Mouse (Mus musculus) G1E (cell line): ENCODE results near the gene Fzr1. TPM values are rescaled to one million over a fixed set of nuclear protein-coding genes. Genes with fewer than 3 reads are reported as not detected.

Source experiments
- ATAC-seq: 2 replicates; pipeline ENCODE4 v1.8.0; 2016; ENCODE audit warnings: mild to moderate bottlenecking; ENCODE audit not compliant: insufficient number of reproducible peaks, poor library complexity, low FRiP score, severe bottlenecking; ENCODE audit errors: extremely low read depth
- DNase-seq: peaks from one replicate; pipeline ENCODE4 v3.0.0; 2012; ENCODE audit warnings: low spot score
- H3K27me3 ChIP-seq: 2 replicates; pipeline ENCODE4 v1.6.1; 2012; ENCODE audit warnings: mild to moderate bottlenecking, low read length, inconsistent platforms; ENCODE audit not compliant: insufficient read depth
- H3K36me3 ChIP-seq: replicated peaks from 2 replicates; pipeline ENCODE3; 2012; ENCODE audit warnings: mild to moderate bottlenecking, inconsistent platforms
- H3K4me1 ChIP-seq: 2 replicates; pipeline ENCODE4 v1.6.1; 2012; ENCODE audit warnings: low read depth, low read length, inconsistent platforms, mixed read lengths; ENCODE audit not compliant: insufficient read depth
- H3K4me3 ChIP-seq: 2 replicates; pipeline ENCODE4 v1.5.1; 2012; ENCODE audit warnings: low read depth, mild to moderate bottlenecking, inconsistent platforms, low read length, moderate library complexity, mixed read lengths
- H3K9me3 ChIP-seq: replicated peaks from 2 replicates; pipeline ENCODE4 v1.6.1; 2012; ENCODE audit warnings: inconsistent platforms
- CTCF ChIP-seq: IDR thresholded peaks from 2 replicates; pipeline ENCODE4 v1.5.1; 2012; ENCODE audit warnings: low read depth, low read length, inconsistent platforms, mixed read lengths
- GATA1 ChIP-seq: IDR thresholded peaks from 2 replicates; pipeline ENCODE4 v1.6.1; 2012; ENCODE audit warnings: borderline replicate concordance, low read length, inconsistent platforms, mixed read lengths
- GATA2 ChIP-seq: IDR thresholded peaks from 2 replicates; pipeline ENCODE4 v1.6.1; 2012; ENCODE audit warnings: low read depth, low read length, inconsistent platforms, borderline replicate concordance
- POLR2AphosphoS5 ChIP-seq: IDR thresholded peaks from 2 replicates; pipeline ENCODE4 v1.6.1; 2012; ENCODE audit warnings: low read depth, low read length, inconsistent platforms; ENCODE audit not compliant: insufficient replicate concordance
- TAL1 ChIP-seq: conservative IDR thresholded peaks from 2 replicates; pipeline ENCODE4 v1.6.1; 2012; ENCODE audit warnings: low read depth, low read length, inconsistent platforms, mixed read lengths
- polyA plus RNA-seq: library from polyadenylated mRNA; stranded (reverse); fragments of >175 nt; gene quantifications from 2 replicates; pipeline ENCODE4 v1.2.3, GENCODE M21; 2012
- total RNA-seq, 2 experiments: library from RNA; stranded (forward) in 1 of 2; stranded (reverse) in 1 of 2; fragments of 200-1000 nt in 1 of 2; fragments of >200 nt in 1 of 2; fragmentation: Nextera tagmentation in 1 of 2; gene quantifications; 2 replicates each; pipeline ENCODE4 v1.2.3; 2014 to 2017

Gene Fzr1
- total and polyA plus RNA-seq, 3 experiments, result 15.8 to 96.2 (median 65.2) TPM

- Histone ChIP-seq H3K27me3 (no peaks in the 10 kb centered on the region), H3K9me3 (no peaks in the 10 kb centered on the region), H3K36me3 (peaks cover 57% of the 10 kb centered on the region), H3K4me3 (peak overlapping the region; percentile 85), H3K4me1 (peaks cover 77% of the 10 kb centered on the region)
- DNase-seq (no peak), ATAC-seq (no peak)
- TF ChIP-seq TAL1, result no peak
- TF ChIP-seq CTCF, result no peak
These were observed 1.6 kb downstream of the Fzr1 start for GRCm38 (mm10) chr10:81376561-81377361.

GRCm38 (mm10) chr10:81375322-81375721 is 3.0 kb downstream of the Fzr1 start:
- DNase-seq, result no peak
- ATAC-seq, result no peak
- Histone ChIP-seq H3K27me3 (no peaks in the 10 kb centered on the region), H3K4me3 (no peak overlapping the region), H3K9me3 (no peaks in the 10 kb centered on the region), H3K4me1 (peaks cover 64% of the 10 kb centered on the region), H3K36me3 (peaks cover 71% of the 10 kb centered on the region)
- TF ChIP-seq GATA2 (no peak), GATA1 (no peak), POLR2AphosphoS5 (no peak), CTCF (no peak), TAL1 (no peak)

GRCm38 (mm10) chr10:81367207-81367495 is 11.2 kb downstream of the Fzr1 start:
- ATAC-seq (no peak), DNase-seq (no peak)
- Histone ChIP-seq H3K4me3 (no peak overlapping the region), H3K4me1 (peaks cover 72% of the 10 kb centered on the region), H3K9me3 (no peaks in the 10 kb centered on the region), H3K27me3 (no peaks in the 10 kb centered on the region), H3K36me3 (peaks cover 100% of the 10 kb centered on the region)
- TF ChIP-seq POLR2AphosphoS5 (peak; percentile 68; the same call in 1 of the 2 replicates), GATA1 (no peak)

- Histone ChIP-seq H3K9me3 (no peaks in the 10 kb centered on the region), H3K36me3 (peaks cover 100% of the 10 kb centered on the region), H3K27me3 (no peaks in the 10 kb centered on the region), H3K4me3 (no peak overlapping the region), H3K4me1 (peaks cover 72% of the 10 kb centered on the region)
- DNase-seq (no peak), ATAC-seq (peak; percentile 3; the same call in 1 of the 2 replicates)
- TF ChIP-seq TAL1 (no peak), CTCF (no peak), POLR2AphosphoS5 (peak; percentile 86; the same call in 1 of the 2 replicates), GATA2 (no peak), GATA1 (no peak)
These were observed 11.7 kb downstream of the Fzr1 start for GRCm38 (mm10) chr10:81366477-81367206.

- peaks cover 100% of the 10 kb centered on the region for H3K36me3 ChIP-seq
- DNase-seq (no peak), ATAC-seq (peak; percentile 35)
- peak within 1 kb of the TSS; percentile 24; the same call in 1 of the 2 replicates for H3K4me3 ChIP-seq
- peaks cover 80% of the 10 kb centered on the region for H3K4me1 ChIP-seq
- TF ChIP-seq CTCF (no peak), GATA2 (no peak), GATA1 (no peak), POLR2AphosphoS5 (no peak), TAL1 (no peak)
- no peaks in the 10 kb centered on the region for H3K9me3 ChIP-seq
- H3K27me3 ChIP-seq, result no peaks in the 10 kb centered on the region
These were observed 12.4 kb downstream of the Fzr1 start, which contains the start of gene 4930404N11Rik for GRCm38 (mm10) chr10:81365672-81366476. Gene 4930404N11Rik (minus strand): TSS chr10:81365816.

GRCm38 (mm10) chr10:81365073-81365472 is 13.2 kb downstream of the Fzr1 start:
- Histone ChIP-seq H3K36me3 (peaks cover 100% of the 10 kb centered on the region), H3K4me3 (no peak overlapping the region), H3K27me3 (no peaks in the 10 kb centered on the region), H3K4me1 (peaks cover 88% of the 10 kb centered on the region), H3K9me3 (no peaks in the 10 kb centered on the region)
- ATAC-seq (no peak), DNase-seq (no peak)
- TF ChIP-seq POLR2AphosphoS5 (peak; percentile 38; the same call in 1 of the 2 replicates), CTCF (no peak)
